Mouse (Mus musculus) T-helper 17 cell (primary cell): ENCODE measurements around the gene D10Wsu102e.
"Not testable (repeated sequence)": the region's sequence is repeated elsewhere in the genome, so short reads cannot be mapped to it uniquely, and the experiment has no call there.

Source experiments
- in situ Hi-C, 2 experiments: fragments of 300-600 bp; cut with MboI, MseI; formaldehyde crosslinking; loops; 1 replicate in 1 of 2; 2 replicates in 1 of 2; pipeline ENCODE4 v1.15.1; 2025; ENCODE audit warnings: high pct_unique_total_duplicates in 2 of 2

Gene D10Wsu102e

GRCm38 (mm10) chr10:83346359-83346736, 13.7 kb upstream of the D10Wsu102e start:
- in situ Hi-C loops = no loop called here

- in situ Hi-C loops = no loop called here
These were observed 12.5 kb upstream of the D10Wsu102e start for GRCm38 (mm10) chr10:83347494-83347893.

- in situ Hi-C loops = loop anchor here in 1 of 2 experiments (10.0 kb wide), 1 partner anchor 726 kb away; the partner anchor contains the start of genes 1190007I07Rik and Tdg
These were observed 9.3 kb upstream of the D10Wsu102e start for GRCm38 (mm10) chr10:83350689-83351088.

GRCm38 (mm10) chr10:83351779-83352178, 8.2 kb upstream of the D10Wsu102e start:
- in situ Hi-C loops = loop anchor here in 1 of 2 experiments (10.0 kb wide), 1 partner anchor 727 kb away; the partner anchor contains the start of genes 1190007I07Rik and Tdg

- in situ Hi-C loops = loop anchor here in 1 of 2 experiments (10.0 kb wide), 1 partner anchor 729 kb away; the partner anchor contains the start of genes 1190007I07Rik and Tdg
These were observed 6.2 kb upstream of the D10Wsu102e start for GRCm38 (mm10) chr10:83353680-83354332.

- in situ Hi-C loops = loop anchor here in 1 of 2 experiments (10.0 kb wide), 1 partner anchor 730 kb away; the partner anchor contains the start of genes 1190007I07Rik and Tdg
These were observed 5.7 kb upstream of the D10Wsu102e start for GRCm38 (mm10) chr10:83354333-83354719.

- in situ Hi-C loops = loop anchor here in 1 of 2 experiments (10.0 kb wide), 1 partner anchor 732 kb away; the partner anchor contains the start of genes 1190007I07Rik and Tdg
These were observed 3.6 kb upstream of the D10Wsu102e start for GRCm38 (mm10) chr10:83356416-83356815.

GRCm38 (mm10) chr10:83359451-83359850, 570 bp upstream of the D10Wsu102e start:
- in situ Hi-C loops = loop anchor here in 1 of 2 experiments (10.0 kb wide), 1 partner anchor 735 kb away; the partner anchor contains the start of genes 1190007I07Rik and Tdg

GRCm38 (mm10) chr10:83360356-83360755, 335 bp downstream of the D10Wsu102e start:
- in situ Hi-C loops = no loop called here

- in situ Hi-C loops = no loop called here
These were observed 1.8 kb downstream of the D10Wsu102e start for GRCm38 (mm10) chr10:83361643-83362382.

GRCm38 (mm10) chr10:83363451-83363850, 3.4 kb downstream of the D10Wsu102e start:
- in situ Hi-C loops = no loop called here

GRCm38 (mm10) chr10:83368918-83369317, 8.9 kb downstream of the D10Wsu102e start:
- in situ Hi-C loops = no loop called here

GRCm38 (mm10) chr10:83374045-83374656, 14.1 kb downstream of the D10Wsu102e start:
- in situ Hi-C loops = no loop called here

- in situ Hi-C loops = not testable (repeated sequence)
These were observed 15.4 kb downstream of the D10Wsu102e start for GRCm38 (mm10) chr10:83375458-83375857.

- in situ Hi-C loops = no loop called here
These were observed 17.1 kb downstream of the D10Wsu102e start for GRCm38 (mm10) chr10:83376911-83377682.

- in situ Hi-C loops = no loop called here
These were observed 18.2 kb downstream of the D10Wsu102e start for GRCm38 (mm10) chr10:83378083-83378833.

GRCm38 (mm10) chr10:83380501-83380900, 20.5 kb downstream of the D10Wsu102e start:
- in situ Hi-C loops = no loop called here

- in situ Hi-C loops = no loop called here
These were observed 22.5 kb downstream of the D10Wsu102e start for GRCm38 (mm10) chr10:83382528-83382927.

- in situ Hi-C loops = no loop called here
These were observed 23.0 kb downstream of the D10Wsu102e start for GRCm38 (mm10) chr10:83382988-83383387.

GRCm38 (mm10) chr10:83383863-83384262, 23.8 kb downstream of the D10Wsu102e start:
- in situ Hi-C loops = no loop called here
